Mouse (Mus musculus) hematopoietic stem cell, adult 5-6 weeks (primary cell): ENCODE results near the gene Npm3. TPM values are rescaled to one million over a fixed set of nuclear protein-coding genes. Genes with fewer than 3 reads are reported as not detected.

ENCODE experiments used
- total RNA-seq: library from RNA; stranded (forward); fragments of 172-1452, 232-1000 nt; gene quantifications from 2 replicates; pipeline ENCODE4 v1.2.3, GENCODE M21; 2017

The Npm3 gene
- total RNA-seq, 1 experiment from 2014 or later, result 85.8 TPM

Other genes starting within 250 kb of the Npm3 start
- 12.2 and 13.2 TPM in 2 replicates for gene Poll, start 189.1 kb downstream of the Npm3 start, total RNA-seq
- 21.6 and 35.8 TPM in 2 replicates for gene Gm17018, start 189.0 kb downstream of the Npm3 start, total RNA-seq
- gene Fbxw4, start 89.3 kb downstream of the Npm3 start, total RNA-seq, result 17.1 and 32.5 TPM in 2 replicates
- not detected in 2 replicates for gene Fgf8, start 6.7 kb downstream of the Npm3 start, total RNA-seq
- 234 and 248 TPM in 2 replicates for gene Mgea5, start 34.2 kb upstream of the Npm3 start, total RNA-seq
- gene Kcnip2, start 66.5 kb upstream of the Npm3 start, total RNA-seq, result not detected in 2 replicates
- gene Armh3, start 248.9 kb upstream of the Npm3 start, total RNA-seq, result 10.6 and 11.9 TPM in 2 replicates